Mouse (Mus musculus): ENCODE results near the gene Gjc2. TPM values are rescaled to one million over a fixed set of nuclear protein-coding genes. Genes with fewer than 3 reads are reported as not detected.

Gjc2 gene
- total RNA-seq, 1 experiment from 2014 or later: not detected

- ATAC-seq (replicated peaks; ENCODE audit: insufficient number of reproducible peaks, low FRiP score, low TSS enrichment, poor library complexity, severe bottlenecking): no peak
Observed at GRCm38 (mm10) chr11:59210020-59210419, 27.0 kb upstream of the Gjc2 start.

- no peak for ATAC-seq (replicated peaks; ENCODE audit: insufficient number of reproducible peaks, low FRiP score, low TSS enrichment, poor library complexity, severe bottlenecking)
Observed at GRCm38 (mm10) chr11:59209580-59209979, 26.6 kb upstream of the Gjc2 start.

- peak; percentile 53 for ATAC-seq (replicated peaks; ENCODE audit: insufficient number of reproducible peaks, low FRiP score, low TSS enrichment, poor library complexity, severe bottlenecking)
Observed at GRCm38 (mm10) chr11:59209003-59209441, 26.0 kb upstream of the Gjc2 start.

- peak; percentile 58 for ATAC-seq (replicated peaks; ENCODE audit: insufficient number of reproducible peaks, low FRiP score, low TSS enrichment, poor library complexity, severe bottlenecking)
Observed at GRCm38 (mm10) chr11:59208153-59208831, 25.3 kb upstream of the Gjc2 start, which contains the start of gene 2310033P09Rik. Gene 2310033P09Rik, plus strand, starts transcription at chr11:59208321.

- ATAC-seq (replicated peaks; ENCODE audit: insufficient number of reproducible peaks, low FRiP score, low TSS enrichment, poor library complexity, severe bottlenecking): peak; percentile 91
Observed at GRCm38 (mm10) chr11:59202081-59202995, 19.3 kb upstream of the Gjc2 start, which contains the start of gene Mrpl55. Gene Mrpl55, plus strand, starts transcription at chr11:59202486.

- ATAC-seq (replicated peaks; ENCODE audit: insufficient number of reproducible peaks, low FRiP score, low TSS enrichment, poor library complexity, severe bottlenecking): no peak; the same call in 1 of the 2 replicates
Observed at GRCm38 (mm10) chr11:59201216-59202002, 18.4 kb upstream of the Gjc2 start.

- ATAC-seq (replicated peaks; ENCODE audit: insufficient number of reproducible peaks, low FRiP score, low TSS enrichment, poor library complexity, severe bottlenecking): no peak
Observed at GRCm38 (mm10) chr11:59196230-59196629, 13.2 kb upstream of the Gjc2 start.

- ATAC-seq (replicated peaks; ENCODE audit: insufficient number of reproducible peaks, low FRiP score, low TSS enrichment, poor library complexity, severe bottlenecking): no peak
Observed at GRCm38 (mm10) chr11:59192059-59192386, 9.0 kb upstream of the Gjc2 start, which contains the start of gene Guk1. Gene Guk1, minus strand, starts transcription at chr11:59192212.

GRCm38 (mm10) chr11:59191231-59192058, 8.4 kb upstream of the Gjc2 start:
- peak; percentile 93 for ATAC-seq (replicated peaks; ENCODE audit: insufficient number of reproducible peaks, low FRiP score, low TSS enrichment, poor library complexity, severe bottlenecking)

GRCm38 (mm10) chr11:59187706-59188105, 4.7 kb upstream of the Gjc2 start:
- ATAC-seq (replicated peaks; ENCODE audit: insufficient number of reproducible peaks, low FRiP score, low TSS enrichment, poor library complexity, severe bottlenecking): no peak

GRCm38 (mm10) chr11:59185490-59185889, 2.5 kb upstream of the Gjc2 start:
- ATAC-seq (replicated peaks; ENCODE audit: insufficient number of reproducible peaks, low FRiP score, low TSS enrichment, poor library complexity, severe bottlenecking): no peak

GRCm38 (mm10) chr11:59183821-59184220, 808 bp upstream of the Gjc2 start:
- ATAC-seq (replicated peaks; ENCODE audit: insufficient number of reproducible peaks, low FRiP score, low TSS enrichment, poor library complexity, severe bottlenecking): no peak

GRCm38 (mm10) chr11:59176921-59177320, 6.1 kb downstream of the Gjc2 start:
- ATAC-seq (replicated peaks; ENCODE audit: insufficient number of reproducible peaks, low FRiP score, low TSS enrichment, poor library complexity, severe bottlenecking): no peak

GRCm38 (mm10) chr11:59176475-59176874, 6.5 kb downstream of the Gjc2 start:
- no peak for ATAC-seq (replicated peaks; ENCODE audit: insufficient number of reproducible peaks, low FRiP score, low TSS enrichment, poor library complexity, severe bottlenecking)

- ATAC-seq (replicated peaks; ENCODE audit: insufficient number of reproducible peaks, low FRiP score, low TSS enrichment, poor library complexity, severe bottlenecking): no peak
Observed at GRCm38 (mm10) chr11:59174189-59174838, 8.7 kb downstream of the Gjc2 start.

- no peak for ATAC-seq (replicated peaks; ENCODE audit: insufficient number of reproducible peaks, low FRiP score, low TSS enrichment, poor library complexity, severe bottlenecking)
Observed at GRCm38 (mm10) chr11:59170549-59170948, 12.5 kb downstream of the Gjc2 start.

GRCm38 (mm10) chr11:59169807-59170206, 13.2 kb downstream of the Gjc2 start:
- no peak for ATAC-seq (replicated peaks; ENCODE audit: insufficient number of reproducible peaks, low FRiP score, low TSS enrichment, poor library complexity, severe bottlenecking)

Data from monocyte, adult 5-6 weeks (primary cell).